Mouse (Mus musculus): ENCODE data around the gene Mmp24. TPM values are rescaled to one million over a fixed set of nuclear protein-coding genes. Genes with fewer than 3 reads are reported as not detected.

Gene Mmp24
- total and polyA plus RNA-seq, 2 experiments from 2014 or later, result 0.04 to 0.38 TPM

DNA sequence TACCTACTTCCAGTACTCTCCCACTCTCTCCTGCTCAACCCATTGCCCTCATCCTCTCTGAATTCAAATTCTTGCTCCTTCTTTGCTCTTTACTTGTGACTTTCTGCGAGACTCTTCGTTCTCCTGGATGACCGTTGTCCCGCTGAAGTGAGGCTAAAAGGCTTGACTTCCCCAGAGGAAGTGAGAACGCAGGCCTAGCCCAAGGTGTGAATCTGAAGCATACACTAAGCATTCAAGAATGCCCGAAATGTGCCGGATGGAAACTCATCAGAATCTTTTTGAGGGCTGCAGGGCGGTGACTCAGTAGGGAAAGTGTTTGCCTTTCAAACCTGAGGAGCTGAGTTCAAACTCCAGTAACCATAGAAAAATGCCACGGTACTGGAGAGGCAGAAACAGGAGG, 31.8 kb upstream of the Mmp24 start:
- Histone ChIP-seq H3K4me2 (ENCODE audit: low read depth, low read length) (no peak overlapping the region), H3K27me3 (ENCODE audit: control insufficient read depth, insufficient read depth, low read length) (no peaks in the 10 kb centered on the region), H3K9ac (replicated peaks; ENCODE audit: low read depth, low read length) (no peak overlapping the region), H3K9me3 (replicated peaks; ENCODE audit: control insufficient read depth, low read length) (no peaks in the 10 kb centered on the region), H3K4me3 (ENCODE audit: low read depth, low read length) (no peak overlapping the region), H3K36me3 (replicated peaks; ENCODE audit: control insufficient read depth, insufficient read depth, low read length) (no peaks in the 10 kb centered on the region), H3K27ac (ENCODE audit: low read depth) (0 out of 2 replicates have a peak overlapping the region, but pooled peaks have one; percentile 5), H3K4me1 (ENCODE audit: control insufficient read depth, insufficient read depth) (peaks cover 16% of the 10 kb centered on the region)
- DNase-seq (ENCODE audit: low spot score) (no peak), ATAC-seq (ENCODE audit: insufficient read depth, low read depth) (no peak)
- TF ChIP-seq EP300 (IDR thresholded peaks at IDR 0.05; ENCODE audit: low read depth) (no peak), CTCF (IDR thresholded peaks at IDR 0.05; ENCODE audit: low read depth) (no peak)
- WGBS, result 72% methylated on average over 9 of the region's 9 CpGs

DNA sequence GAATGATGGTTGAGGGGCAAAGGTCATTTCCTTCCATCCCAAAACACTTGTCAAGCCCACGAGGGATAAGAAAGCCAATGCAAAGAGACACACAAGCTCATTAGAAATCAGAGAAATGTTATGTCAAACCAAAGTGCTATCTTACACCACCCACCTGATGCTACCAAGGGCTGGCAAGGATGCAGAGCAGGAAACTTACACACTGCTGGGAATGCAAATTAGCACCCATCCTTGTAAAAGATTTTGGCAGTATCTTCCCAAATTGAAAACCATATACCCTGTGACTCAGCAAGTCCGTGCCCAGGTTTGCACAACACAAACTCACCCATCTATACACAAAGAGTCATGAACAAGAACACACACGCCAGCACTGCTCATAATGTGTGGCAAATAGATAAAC, 29.7 kb upstream of the Mmp24 start:
- 59% methylated on average over 3 of the region's 3 CpGs for WGBS
- no peak overlapping the region for H3K4me3 ChIP-seq (ENCODE audit: low read depth, low read length)
- no peaks in the 10 kb centered on the region for H3K27me3 ChIP-seq (ENCODE audit: control insufficient read depth, insufficient read depth, low read length)
- H3K36me3 ChIP-seq (replicated peaks; ENCODE audit: control insufficient read depth, insufficient read depth, low read length), result no peaks in the 10 kb centered on the region
- TF ChIP-seq CTCF (IDR thresholded peaks at IDR 0.05; ENCODE audit: low read depth), result no peak
- no peak for TF ChIP-seq EP300 (IDR thresholded peaks at IDR 0.05; ENCODE audit: low read depth)
- no peak overlapping the region for H3K27ac ChIP-seq (ENCODE audit: low read depth)
- DNase-seq (ENCODE audit: low spot score), result no peak
- no peak overlapping the region for H3K9ac ChIP-seq (replicated peaks; ENCODE audit: low read depth, low read length)
- peaks cover 16% of the 10 kb centered on the region for H3K4me1 ChIP-seq (ENCODE audit: control insufficient read depth, insufficient read depth)
- ATAC-seq (ENCODE audit: insufficient read depth, low read depth), result no peak
- H3K4me2 ChIP-seq (ENCODE audit: low read depth, low read length), result no peak overlapping the region
- no peaks in the 10 kb centered on the region for H3K9me3 ChIP-seq (replicated peaks; ENCODE audit: control insufficient read depth, low read length)

DNA sequence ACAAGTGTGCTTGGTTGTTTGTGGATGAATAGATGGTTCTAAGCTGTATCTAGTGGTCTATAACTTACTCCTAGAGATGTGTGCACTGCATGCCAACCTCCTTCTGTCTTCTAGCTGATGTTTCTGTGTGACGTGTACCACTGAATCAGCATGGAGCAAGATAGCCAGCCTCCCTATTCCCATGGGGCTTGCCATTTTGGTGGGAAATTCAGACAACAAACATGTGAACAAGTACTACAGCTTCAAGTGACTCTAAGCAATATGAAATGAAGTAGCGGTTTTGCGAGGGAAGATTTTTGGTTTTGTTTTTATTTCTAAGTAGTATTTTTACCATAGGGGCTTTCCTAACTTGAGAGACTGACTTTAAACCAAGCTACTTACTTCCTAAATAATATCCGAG, 25.7 kb upstream of the Mmp24 start:
- DNase-seq (ENCODE audit: low spot score) (no peak), ATAC-seq (ENCODE audit: insufficient read depth, low read depth) (no peak)
- H3K4me1 ChIP-seq (ENCODE audit: control insufficient read depth, insufficient read depth), result no peaks in the 10 kb centered on the region
- TF ChIP-seq EP300 (IDR thresholded peaks at IDR 0.05; ENCODE audit: low read depth) (no peak), CTCF (IDR thresholded peaks at IDR 0.05; ENCODE audit: low read depth) (no peak)
- no peak overlapping the region for H3K9ac ChIP-seq (replicated peaks; ENCODE audit: low read depth, low read length)
- no peaks in the 10 kb centered on the region for H3K36me3 ChIP-seq (replicated peaks; ENCODE audit: control insufficient read depth, insufficient read depth, low read length)
- 86% methylated on average over 4 of the region's 4 CpGs for WGBS
- H3K4me3 ChIP-seq (ENCODE audit: low read depth, low read length), result no peak overlapping the region
- H3K4me2 ChIP-seq (ENCODE audit: low read depth, low read length), result no peak overlapping the region
- no peaks in the 10 kb centered on the region for H3K9me3 ChIP-seq (replicated peaks; ENCODE audit: control insufficient read depth, low read length)
- no peak overlapping the region for H3K27ac ChIP-seq (ENCODE audit: low read depth)
- H3K27me3 ChIP-seq (ENCODE audit: control insufficient read depth, insufficient read depth, low read length), result peaks cover 7% of the 10 kb centered on the region; the same call in 1 of the 2 replicates

DNA sequence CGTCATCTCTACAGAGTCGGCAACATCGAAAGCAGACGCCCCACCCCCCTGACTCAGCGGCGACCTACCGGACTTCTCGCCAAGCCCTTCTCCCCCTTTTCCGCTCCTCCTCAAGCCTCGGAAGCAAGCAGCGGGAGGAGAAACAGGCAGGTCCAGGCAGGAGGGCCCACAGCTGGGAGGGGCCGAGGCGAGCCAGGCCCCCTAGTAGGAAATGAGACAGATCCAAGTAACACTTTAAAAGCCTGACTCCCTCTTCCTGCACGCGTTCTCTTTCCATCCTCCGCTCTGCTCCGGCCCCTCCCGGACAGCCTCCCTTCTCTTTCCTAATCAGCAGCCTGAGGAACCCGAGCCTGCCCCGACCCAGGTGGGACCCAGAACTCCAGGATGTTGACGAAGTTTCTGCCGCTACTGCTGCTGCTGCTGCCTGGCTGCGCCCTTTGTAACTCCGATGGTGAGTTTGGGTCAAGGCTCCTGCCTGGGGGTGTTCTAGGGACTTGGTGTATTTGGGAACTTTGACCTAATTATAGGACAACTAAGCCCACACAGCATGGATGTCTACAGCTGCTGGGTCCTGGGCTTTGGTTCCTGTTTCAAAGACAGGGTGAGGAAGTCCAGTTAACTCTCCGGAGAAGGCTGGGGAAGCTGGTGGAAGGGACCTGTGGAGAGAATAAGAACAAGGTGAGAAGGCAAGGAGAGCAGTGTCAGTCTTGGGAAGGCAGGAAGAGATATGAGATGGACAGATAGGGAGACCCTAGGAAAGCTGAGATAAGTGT, 23.9 kb upstream of the Mmp24 start, which contains the start of gene Procr:
Gene Procr, plus strand, starts transcription at position 104 of the 773 bp plus-strand sequence.
- 0 out of 2 replicates have a peak within 1 kb of the TSS, but pooled peaks have one; percentile 3 for H3K9ac ChIP-seq (replicated peaks; ENCODE audit: low read depth, low read length)
- H3K36me3 ChIP-seq (replicated peaks; ENCODE audit: control insufficient read depth, insufficient read depth, low read length), result no peaks in the 10 kb centered on the region
- no peaks in the 10 kb centered on the region for H3K9me3 ChIP-seq (replicated peaks; ENCODE audit: control insufficient read depth, low read length)
- ATAC-seq (ENCODE audit: insufficient read depth, low read depth), result peak; percentile 83
- peaks cover 7% of the 10 kb centered on the region; the same call in 1 of the 2 replicates for H3K27me3 ChIP-seq (ENCODE audit: control insufficient read depth, insufficient read depth, low read length)
- WGBS, result 2% methylated on average over 25 of the region's 25 CpGs
- H3K4me2 ChIP-seq (ENCODE audit: low read depth, low read length), result peak within 1 kb of the TSS; percentile 60
- no peak for TF ChIP-seq CTCF (IDR thresholded peaks at IDR 0.05; ENCODE audit: low read depth)
- no peak for TF ChIP-seq EP300 (IDR thresholded peaks at IDR 0.05; ENCODE audit: low read depth)
- H3K4me1 ChIP-seq (ENCODE audit: control insufficient read depth, insufficient read depth), result no peaks in the 10 kb centered on the region
- DNase-seq (ENCODE audit: low spot score), result peak; percentile 71
- peak within 1 kb of the TSS; percentile 31 for H3K4me3 ChIP-seq (ENCODE audit: low read depth, low read length)
- H3K27ac ChIP-seq (ENCODE audit: low read depth), result no peak within 1 kb of the TSS

DNA sequence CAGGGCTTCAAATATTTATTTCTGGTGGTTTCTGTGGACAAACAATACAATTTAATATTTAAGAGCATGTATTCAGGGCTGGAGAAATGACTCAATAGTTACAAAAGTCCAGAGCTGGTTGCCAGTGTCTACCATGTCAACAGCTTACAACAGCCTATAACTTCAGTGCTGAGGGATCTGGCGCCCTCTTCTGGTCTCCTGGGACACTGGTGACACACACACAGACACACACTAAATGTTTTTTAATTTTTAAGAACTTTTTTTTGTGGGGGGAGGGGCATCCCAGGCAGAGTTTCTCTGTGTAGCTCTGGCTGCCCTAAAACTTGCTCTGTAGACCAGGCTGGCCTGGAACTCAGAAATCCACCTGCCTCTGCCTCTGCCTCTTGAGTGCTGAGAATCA, 19.4 kb upstream of the Mmp24 start:
- no peak overlapping the region for H3K9ac ChIP-seq (replicated peaks; ENCODE audit: low read depth, low read length)
- ATAC-seq (ENCODE audit: insufficient read depth, low read depth) (no peak), DNase-seq (ENCODE audit: low spot score) (peak; percentile 18)
- WGBS, result 8% methylated on average over 1 of the region's 1 CpGs
- H3K4me2 ChIP-seq (ENCODE audit: low read depth, low read length), result no peak overlapping the region
- H3K27ac ChIP-seq (ENCODE audit: low read depth), result no peak overlapping the region
- H3K4me3 ChIP-seq (ENCODE audit: low read depth, low read length), result no peak overlapping the region
- TF ChIP-seq EP300 (IDR thresholded peaks at IDR 0.05; ENCODE audit: low read depth) (no peak), CTCF (IDR thresholded peaks at IDR 0.05; ENCODE audit: low read depth) (peak; percentile 53)
- no peaks in the 10 kb centered on the region for H3K4me1 ChIP-seq (ENCODE audit: control insufficient read depth, insufficient read depth)
- peaks cover 7% of the 10 kb centered on the region; the same call in 1 of the 2 replicates for H3K27me3 ChIP-seq (ENCODE audit: control insufficient read depth, insufficient read depth, low read length)
- no peaks in the 10 kb centered on the region for H3K36me3 ChIP-seq (replicated peaks; ENCODE audit: control insufficient read depth, insufficient read depth, low read length)
- H3K9me3 ChIP-seq (replicated peaks; ENCODE audit: control insufficient read depth, low read length), result no peaks in the 10 kb centered on the region

Data from heart, postnatal 0 days (tissue).